Comparison of ENCODE assay signal across 8 mouse cellular contexts in the genomic region with DNA sequence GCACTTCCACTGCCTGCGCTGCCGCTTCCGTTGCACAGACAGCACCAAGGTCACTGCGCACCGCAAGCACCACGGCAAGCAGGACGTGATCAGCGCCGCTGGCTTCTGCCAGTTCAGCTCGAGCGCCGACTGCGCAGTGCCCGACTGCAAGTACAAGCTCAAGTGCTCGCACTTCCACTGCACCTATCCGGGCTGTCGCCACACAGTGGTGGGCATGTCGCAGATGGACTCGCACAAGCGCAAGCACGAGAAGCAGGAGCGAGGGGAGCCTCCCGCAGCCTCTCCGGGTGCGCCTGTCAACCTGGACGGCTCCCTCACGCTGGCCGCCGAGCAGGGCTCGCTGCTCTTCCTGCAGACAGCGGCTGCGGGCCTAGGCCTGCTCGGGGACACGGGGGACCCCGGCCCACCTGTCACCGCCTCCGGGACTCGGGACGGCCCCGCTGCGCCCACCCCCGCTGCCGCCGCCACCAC.
DNase-seq lines count a peak whose midpoint lies in the region; ATAC-seq lines count a peak whose summit lies in the region.

No protein-coding gene starts in this region.

- peaks cover 71% of the 10 kb centered on the region for H3K27me3 ChIP-seq in megakaryocyte, embryonic 14.5 days (replicated peaks)
- peaks cover 26% of the 10 kb centered on the region for H3K27me3 ChIP-seq in intestine, embryonic 16.5 days (replicated peaks; ENCODE audit: control insufficient read depth, insufficient read depth, low read length)
- peaks cover 53% of the 10 kb centered on the region for H3K27me3 ChIP-seq in midbrain, embryonic 11.5 days (ENCODE audit: control insufficient read depth, insufficient read depth, low read length)

- H3K36me3 ChIP-seq in megakaryocyte, embryonic 14.5 days (replicated peaks; ENCODE audit: low read length) = no peaks in the 10 kb centered on the region
- H3K36me3 ChIP-seq in intestine, embryonic 16.5 days (ENCODE audit: control insufficient read depth, insufficient read depth, low read length) = no peaks in the 10 kb centered on the region
- H3K36me3 ChIP-seq in midbrain, embryonic 11.5 days (ENCODE audit: control insufficient read depth, insufficient read depth, low read length) = no peaks in the 10 kb centered on the region

- H3K4me1 ChIP-seq in megakaryocyte, embryonic 14.5 days = peaks cover 15% of the 10 kb centered on the region
- peaks cover 38% of the 10 kb centered on the region for H3K4me1 ChIP-seq in intestine, embryonic 16.5 days (ENCODE audit: control insufficient read depth, insufficient read depth, low read length)
- H3K4me1 ChIP-seq in midbrain, embryonic 11.5 days (ENCODE audit: control insufficient read depth, insufficient read depth, low read length) = peaks cover 11% of the 10 kb centered on the region

- no peak overlapping the region for H3K27ac ChIP-seq in intestine, embryonic 16.5 days (ENCODE audit: low read length)
- no peak overlapping the region for H3K27ac ChIP-seq in midbrain, embryonic 11.5 days (ENCODE audit: low read depth, low read length)

- no peak for ATAC-seq in megakaryocyte, adult 5-6 weeks (ENCODE audit: poor library complexity, severe bottlenecking)
- no peak; the same call in 1 of the 2 replicates for ATAC-seq in intestine, embryonic 16.5 days
- peak; percentile 34 for ATAC-seq in midbrain, embryonic 11.5 days (ENCODE audit: low FRiP score)

- 19% methylated on average over 44 of the region's 44 CpGs for WGBS in intestine, embryonic 16.5 days
- 4% methylated on average over 44 of the region's 44 CpGs for WGBS in midbrain, embryonic 11.5 days

- peak overlapping the region; percentile 54; the same call in 1 of the 2 replicates for H3K9ac ChIP-seq in intestine, embryonic 16.5 days (ENCODE audit: low read depth, low read length)
- H3K9ac ChIP-seq in midbrain, embryonic 11.5 days (ENCODE audit: low read length) = peak overlapping the region; percentile 57

- no peaks in the 10 kb centered on the region for H3K9me3 ChIP-seq in megakaryocyte, embryonic 14.5 days
- H3K9me3 ChIP-seq in intestine, embryonic 16.5 days (ENCODE audit: control insufficient read depth, low read length) = no peaks in the 10 kb centered on the region
- H3K9me3 ChIP-seq in midbrain, embryonic 11.5 days (ENCODE audit: control insufficient read depth, low read length) = no peaks in the 10 kb centered on the region

- DNase-seq in cerebellum, adult 11 months = peak; percentile 18
- DNase-seq in cerebellum, postnatal 36 days = no peak
- peak; percentile 97 for DNase-seq in midbrain, embryonic 11.5 days (ENCODE audit: low spot score, missing footprints)
- DNase-seq in ovary, adult 18-20 months (ENCODE audit: low spot score) = no peak
- DNase-seq in thymus, postnatal 36 days = no peak

- peak overlapping the region; percentile 31 for H3K4me3 ChIP-seq in megakaryocyte, embryonic 14.5 days (replicated peaks)
- peak overlapping the region; percentile 28 for H3K4me3 ChIP-seq in intestine, embryonic 16.5 days (ENCODE audit: low read length)
- H3K4me3 ChIP-seq in midbrain, embryonic 11.5 days (ENCODE audit: low read depth, low read length) = peak overlapping the region; percentile 38

- H3K4me2 ChIP-seq in intestine, embryonic 16.5 days (ENCODE audit: low read depth, low read length) = peak overlapping the region; percentile 52
- peak overlapping the region; percentile 75 for H3K4me2 ChIP-seq in midbrain, embryonic 11.5 days

Comparison
In these comparisons a context has a peak if more than half of its experiments do, and no peak if none do; other contexts are left out.
1. DNase-seq: peak in cerebellum, adult 11 months (single experiment) and midbrain, embryonic 11.5 days (single experiment); none in cerebellum, postnatal 36 days (0 of 2), ovary, adult 18-20 months (single experiment) and thymus, postnatal 36 days (0 of 2).
2. Peak in every context shown above with its lines, with median percentiles within 50 percentile points of each other: H3K4me3 ChIP-seq.